Comparison of ENCODE assay signal across 23 mouse cellular contexts in the genomic region with DNA sequence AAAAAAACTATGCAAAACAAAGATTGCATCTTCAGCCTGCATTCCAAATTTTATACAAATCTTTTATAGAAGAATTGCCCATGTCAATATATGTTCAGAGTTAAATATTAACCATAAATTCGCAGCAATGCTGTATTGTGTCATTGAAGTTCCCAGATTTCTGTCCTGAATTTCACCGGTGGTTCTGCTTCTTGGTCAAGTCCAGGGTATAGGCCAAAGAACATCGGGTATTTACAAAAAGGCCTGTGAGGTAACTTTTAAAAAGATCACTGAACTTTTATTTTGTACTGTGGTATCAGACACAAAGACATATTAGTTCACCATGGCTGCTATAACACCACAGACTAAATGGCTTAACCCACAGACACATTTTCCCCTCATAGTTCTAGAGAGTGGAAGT. TPM values are rescaled to one million over a fixed set of nuclear protein-coding genes. Genes with fewer than 3 reads are reported as not detected.
DNase-seq lines count a peak whose midpoint lies in the region; ATAC-seq and TF ChIP-seq lines count a peak whose summit lies in the region.
"Had no signal": no experiment of that assay in that cellular context is flagged by ENCODE, and none has a peak within 500 bp of the region (broad histone marks: within the 10 kb centered on the region; RNA-seq: fewer than 3 reads in every experiment).

No protein-coding gene starts in this region.

- peaks cover 58% of the 10 kb centered on the region for H3K36me3 ChIP-seq in liver, adult 2 months (ENCODE audit: control insufficient read depth, insufficient read depth, low read length)
- H3K36me3 ChIP-seq in liver, embryonic 11.5 days (ENCODE audit: control insufficient read depth, insufficient read depth, low read length) = no peaks in the 10 kb centered on the region
- no peaks in the 10 kb centered on the region for H3K36me3 ChIP-seq in liver, embryonic 16.5 days (ENCODE audit: control insufficient read depth, insufficient read depth)
- H3K36me3 ChIP-seq in liver, embryonic 12.5 days = no peaks in the 10 kb centered on the region
- H3K36me3 ChIP-seq in liver, postnatal 0 days (replicated peaks; ENCODE audit: insufficient read depth, low read length) = no peaks in the 10 kb centered on the region
- H3K36me3 ChIP-seq: G1E had no signal

- DNase-seq in heart, adult 11 months = peak; percentile 22
- no peak for DNase-seq in heart, adult 9 months (ENCODE audit: low spot score in 2 of 2)
- peak; percentile 96 for DNase-seq in liver, adult 2 months (ENCODE audit: extremely low read depth, low read depth, low spot score)
- DNase-seq in liver, embryonic 11.5 days (ENCODE audit: low spot score) = no peak
- no peak for DNase-seq in liver, postnatal 0 days
- no peak for DNase-seq in liver
- DNase-seq: adrenal gland, adult 2 months; adrenal gland, adult 8-10 months; adrenal gland, postnatal 10 days; adrenal gland, postnatal 14 days; adrenal gland, postnatal 25 days; adrenal gland, postnatal 36 days; B cell, adult 2 months; cerebellum, adult 11 months; cerebellum, adult 11-12 months had no signal

- H3K9me3 ChIP-seq in liver, embryonic 11.5 days (ENCODE audit: control insufficient read depth, low read length) = no peaks in the 10 kb centered on the region
- no peaks in the 10 kb centered on the region for H3K9me3 ChIP-seq in liver, embryonic 16.5 days (replicated peaks; ENCODE audit: control insufficient read depth, low read length)
- no peaks in the 10 kb centered on the region for H3K9me3 ChIP-seq in liver, embryonic 12.5 days (replicated peaks)
- H3K9me3 ChIP-seq in liver, postnatal 0 days (ENCODE audit: low read length) = no peaks in the 10 kb centered on the region

- no peaks in the 10 kb centered on the region for H3K27me3 ChIP-seq in liver, adult 2 months (ENCODE audit: control insufficient read depth, insufficient read depth, low read length)
- H3K27me3 ChIP-seq in liver, embryonic 11.5 days (replicated peaks; ENCODE audit: control insufficient read depth, insufficient read depth, low read length) = no peaks in the 10 kb centered on the region
- no peaks in the 10 kb centered on the region for H3K27me3 ChIP-seq in liver, embryonic 16.5 days (ENCODE audit: control insufficient read depth, insufficient read depth, low read depth, low read length)
- H3K27me3 ChIP-seq in liver, embryonic 12.5 days (replicated peaks) = no peaks in the 10 kb centered on the region
- no peaks in the 10 kb centered on the region for H3K27me3 ChIP-seq in liver, postnatal 0 days (ENCODE audit: insufficient read depth, low read length)
- H3K27me3 ChIP-seq: CH12.LX, Patski had no signal

- H3K27ac ChIP-seq in liver, adult 2 months (replicated peaks; ENCODE audit: insufficient read depth, low read depth, low read length) = peak overlapping the region; percentile 52
- H3K27ac ChIP-seq in liver, embryonic 11.5 days (ENCODE audit: low read depth, low read length) = no peak overlapping the region
- no peak overlapping the region for H3K27ac ChIP-seq in liver, embryonic 16.5 days (ENCODE audit: low read length)
- no peak overlapping the region for H3K27ac ChIP-seq in liver, embryonic 12.5 days
- peak overlapping the region; percentile 82 for H3K27ac ChIP-seq in liver, postnatal 0 days (ENCODE audit: low read depth)

- no peak for TF ChIP-seq CTCF in liver, adult 2 months (IDR thresholded peaks at IDR 0.05; ENCODE audit: low read depth, low read length)
- no peak for TF ChIP-seq CTCF in liver, postnatal 0 days (IDR thresholded peaks at IDR 0.05; ENCODE audit: low read depth)

- peak; percentile 69 for TF ChIP-seq EP300 in liver, postnatal 0 days (IDR thresholded peaks at IDR 0.05; ENCODE audit: low read depth)

- H3K4me3 ChIP-seq in liver, adult 2 months (ENCODE audit: insufficient read depth, low read depth, low read length) = no peak overlapping the region
- no peak overlapping the region for H3K4me3 ChIP-seq in liver, embryonic 11.5 days (ENCODE audit: low read depth, low read length)
- no peak overlapping the region for H3K4me3 ChIP-seq in liver, embryonic 16.5 days (ENCODE audit: low read depth, low read length)
- no peak overlapping the region for H3K4me3 ChIP-seq in liver, embryonic 12.5 days
- H3K4me3 ChIP-seq in liver, postnatal 0 days (ENCODE audit: low read depth, low read length) = no peak overlapping the region

- no peaks in the 10 kb centered on the region for H3K79me2 ChIP-seq in liver, adult 2 months (ENCODE audit: control insufficient read depth, insufficient read depth, low read length)

- H3K4me2 ChIP-seq in liver, embryonic 11.5 days = no peak overlapping the region
- no peak overlapping the region for H3K4me2 ChIP-seq in liver, embryonic 16.5 days (ENCODE audit: low read depth, low read length)
- H3K4me2 ChIP-seq in liver, embryonic 12.5 days = no peak overlapping the region
- no peak overlapping the region for H3K4me2 ChIP-seq in liver, postnatal 0 days (ENCODE audit: low read depth, low read length)

- no peak for TF ChIP-seq POLR2A in liver, adult 2 months (IDR thresholded peaks at IDR 0.05; ENCODE audit: extremely low read depth, insufficient read depth, low read length)

- no peak for ATAC-seq in liver, embryonic 11.5 days (replicated peaks; ENCODE audit: low FRiP score)
- peak; percentile 30; the same call in 1 of the 2 replicates for ATAC-seq in liver, embryonic 16.5 days (ENCODE audit: low read depth)
- no peak for ATAC-seq in liver, embryonic 12.5 days
- ATAC-seq in liver, postnatal 0 days = peak; percentile 92
- ATAC-seq: activated CD4-positive, CD25-positive, alpha-beta regulatory T cell, adult 4 months; CD4-positive, CD25-positive, alpha-beta regulatory T cell, adult 4 months; Patski had no signal

- peaks cover 20% of the 10 kb centered on the region for H3K4me1 ChIP-seq in liver, adult 2 months (ENCODE audit: control insufficient read depth, insufficient read depth, low read length)
- H3K4me1 ChIP-seq in liver, embryonic 11.5 days (replicated peaks; ENCODE audit: control insufficient read depth, insufficient read depth, low read length) = no peaks in the 10 kb centered on the region
- H3K4me1 ChIP-seq in liver, embryonic 16.5 days (ENCODE audit: control insufficient read depth, low read depth, low read length) = no peaks in the 10 kb centered on the region
- no peaks in the 10 kb centered on the region for H3K4me1 ChIP-seq in liver, embryonic 12.5 days
- H3K4me1 ChIP-seq in liver, postnatal 0 days (ENCODE audit: insufficient read depth) = peaks cover 4% of the 10 kb centered on the region; the same call in 1 of the 2 replicates

- 27% methylated on average over 3 of the region's 3 CpGs for WGBS in liver, adult 2 months
- 82% methylated on average over 3 of the region's 3 CpGs for WGBS in liver, embryonic 11.5 days
- WGBS in liver, embryonic 16.5 days (ENCODE audit: insufficient replicate concordance) = 56% methylated on average over 3 of the region's 3 CpGs
- 68% methylated on average over 3 of the region's 3 CpGs for WGBS in liver, embryonic 12.5 days (ENCODE audit: insufficient replicate concordance)
- 49% methylated on average over 3 of the region's 3 CpGs for WGBS in liver, postnatal 0 days (ENCODE audit: insufficient replicate concordance)

- H3K9ac ChIP-seq in liver, adult 2 months (ENCODE audit: low read depth, low read length) = peak overlapping the region; percentile 50
- no peak overlapping the region for H3K9ac ChIP-seq in liver, embryonic 11.5 days (ENCODE audit: low read depth, low read length)
- no peak overlapping the region for H3K9ac ChIP-seq in liver, embryonic 16.5 days (ENCODE audit: low read depth, low read length)
- H3K9ac ChIP-seq in liver, embryonic 12.5 days = no peak overlapping the region
- no peak overlapping the region for H3K9ac ChIP-seq in liver, postnatal 0 days (replicated peaks)

RNA-seq across cellular contexts. Expression of gene Igf1, which starts 57.7 kb away (rescaled TPM):
- 244 and 252 TPM in 2 replicates for total RNA-seq in liver, adult 2 months (2014; rRNA removed)
- 1,223 and 1,483 TPM in 2 replicates for polyA plus RNA-seq in liver, adult 2 months (2012; rRNA removed)
- polyA plus RNA-seq in liver, embryonic 11.5 days (2014; fragmentation: Nextera tagmentation; extraction: Ambion mirVana) = 21.8 and 22.6 TPM in 2 replicates
- 12.9 and 16.0 TPM in 2 replicates for polyA plus RNA-seq in liver, embryonic 16.5 days (2015; fragmentation: Nextera tagmentation; extraction: Ambion mirVana)
- 11.2 and 11.5 TPM in 2 replicates for polyA plus RNA-seq in liver, embryonic 12.5 days (2016; fragmentation: Nextera tagmentation; extraction: Ambion mirVana)
- 34.1 and 42.3 TPM in 2 replicates for polyA plus RNA-seq in liver, postnatal 0 days (2015; fragmentation: Nextera tagmentation; extraction: Ambion mirVana)
- total RNA-seq: CH12.LX, MEL had no signal

Comparison
In these comparisons a context has a peak if more than half of its experiments do, and no peak if none do; other contexts are left out.
1. DNase-seq: peak in heart, adult 11 months (single experiment) and liver, adult 2 months (single experiment); none in heart, adult 9 months (0 of 2), liver, embryonic 11.5 days (single experiment), liver, postnatal 0 days (single experiment) and liver (single experiment).
2. H3K27ac ChIP-seq: peak in liver, adult 2 months (single experiment) and liver, postnatal 0 days (single experiment); none in liver, embryonic 11.5 days (single experiment), liver, embryonic 16.5 days (single experiment) and liver, embryonic 12.5 days (single experiment).
3. ATAC-seq: peak in liver, embryonic 16.5 days (single experiment) and liver, postnatal 0 days (single experiment); none in liver, embryonic 11.5 days (single experiment) and liver, embryonic 12.5 days (single experiment).
4. RNA of gene Igf1, which starts 57.7 kb away (polyA plus RNA-seq): 1,223 to 1,483 TPM in liver, adult 2 months; 34.1 to 42.3 TPM in liver, postnatal 0 days, 21.8 to 22.6 TPM in liver, embryonic 11.5 days, 12.9 to 16.0 TPM in liver, embryonic 16.5 days and 11.2 to 11.5 TPM in liver, embryonic 12.5 days; every median in the first group is over 10 times any median in the second.